Comparison of ENCODE assay signal across 14 mouse cellular contexts in genomic region chr2:133564248-133564886, GRCm38 (mm10). TPM values are rescaled to one million over a fixed set of nuclear protein-coding genes. Genes with fewer than 3 reads are reported as not detected.
"Had no signal": no experiment of that assay in that cellular context is flagged by ENCODE, and none has a peak within 500 bp of the region (broad histone marks: within the 10 kb centered on the region; RNA-seq: fewer than 3 reads in every experiment).

No protein-coding gene starts in this region.

- H3K9ac ChIP-seq: liver, embryonic 15.5 days; lung, embryonic 14.5 days; midbrain, embryonic 15.5 days; neural tube, embryonic 12.5 days; stomach, embryonic 15.5 days had no signal

- H3K27me3 ChIP-seq: liver, embryonic 15.5 days; midbrain, embryonic 15.5 days; neural tube, embryonic 12.5 days; stomach, embryonic 15.5 days had no signal

- H3K9me3 ChIP-seq: liver, embryonic 15.5 days; midbrain, embryonic 15.5 days; neural tube, embryonic 12.5 days; stomach, embryonic 15.5 days had no signal

- H3K4me2 ChIP-seq: liver, embryonic 11.5 days; liver, embryonic 15.5 days; lung, embryonic 14.5 days; midbrain, embryonic 15.5 days; neural tube, embryonic 12.5 days; stomach, embryonic 15.5 days had no signal

- DNase-seq: kidney, adult 2 months; lung, embryonic 14.5 days; lung, postnatal 36 days; thymus, postnatal 36 days had no signal

- H3K27ac ChIP-seq: kidney, postnatal 0 days; layer of hippocampus, adult 2 months; liver, embryonic 15.5 days; midbrain, embryonic 15.5 days; neural tube, embryonic 12.5 days; stomach, embryonic 15.5 days had no signal

- ATAC-seq: midbrain, embryonic 15.5 days had no signal

- H3K4me3 ChIP-seq: layer of hippocampus, adult 2 months; liver, embryonic 15.5 days; midbrain, embryonic 15.5 days; neural tube, embryonic 12.5 days; stomach, embryonic 15.5 days had no signal

- H3K4me1 ChIP-seq: liver, embryonic 15.5 days; midbrain, embryonic 15.5 days; neural tube, embryonic 12.5 days; stomach, embryonic 15.5 days had no signal

- H3K36me3 ChIP-seq: liver, embryonic 15.5 days; midbrain, embryonic 15.5 days; neural tube, embryonic 12.5 days; stomach, embryonic 15.5 days had no signal

RNA-seq across cellular contexts. Expression of gene Bmp2, which starts 12.4 kb away (rescaled TPM):
- total RNA-seq: megakaryocyte progenitor cell, adult 5-6 weeks; monocyte, adult 5-6 weeks; neutrophil, adult 5-6 weeks had no signal
